Mouse (Mus musculus): Measurements from ENCODE around the gene Mical2.

Mical2 gene

GRCm38 (mm10) chr7:112416058-112416526 lies 190.4 kb downstream of the Mical2 start:
- no peak for DNase-seq

GRCm38 (mm10) chr7:112416730-112417513 lies 191.3 kb downstream of the Mical2 start:
- no peak for DNase-seq

GRCm38 (mm10) chr7:112417598-112417997 lies 191.9 kb downstream of the Mical2 start:
- no peak for DNase-seq

- no peak for DNase-seq
Measured at GRCm38 (mm10) chr7:112423438-112423837, 197.8 kb downstream of the Mical2 start.

- DNase-seq: no peak
Measured at GRCm38 (mm10) chr7:112426811-112427210, 201.2 kb downstream of the Mical2 start.

GRCm38 (mm10) chr7:112427357-112428157 lies 201.9 kb downstream of the Mical2 start, which contains the start of gene Parva:
TSS of gene Parva (plus strand) at chr7:112427505.
- DNase-seq: peak; percentile 58

GRCm38 (mm10) chr7:112428158-112428535 lies 202.5 kb downstream of the Mical2 start:
- peak; percentile 70 for DNase-seq

- no peak for DNase-seq
Measured at GRCm38 (mm10) chr7:112439846-112440245, 214.2 kb downstream of the Mical2 start.

- peak; percentile 69 for DNase-seq
Measured at GRCm38 (mm10) chr7:112444152-112444984, 218.7 kb downstream of the Mical2 start.

- DNase-seq: no peak
Measured at GRCm38 (mm10) chr7:112444985-112445367, 219.3 kb downstream of the Mical2 start.

- no peak for DNase-seq
Measured at GRCm38 (mm10) chr7:112446498-112446897, 220.8 kb downstream of the Mical2 start.

- DNase-seq: no peak
Measured at GRCm38 (mm10) chr7:112449954-112450700, 224.5 kb downstream of the Mical2 start.

- DNase-seq: no peak
Measured at GRCm38 (mm10) chr7:112452471-112452870, 226.8 kb downstream of the Mical2 start.

GRCm38 (mm10) chr7:112453805-112454214 lies 228.2 kb downstream of the Mical2 start:
- DNase-seq: no peak

- no peak for DNase-seq
Measured at GRCm38 (mm10) chr7:112454380-112454779, 228.7 kb downstream of the Mical2 start.

- no peak for DNase-seq
Measured at GRCm38 (mm10) chr7:112454951-112455350, 229.3 kb downstream of the Mical2 start.

GRCm38 (mm10) chr7:112455566-112456110 lies 230.0 kb downstream of the Mical2 start:
- no peak for DNase-seq

- no peak for DNase-seq
Measured at GRCm38 (mm10) chr7:112457373-112457772, 231.7 kb downstream of the Mical2 start.

- no peak for DNase-seq
Measured at GRCm38 (mm10) chr7:112457920-112458319, 232.3 kb downstream of the Mical2 start.

GRCm38 (mm10) chr7:112458440-112458839 lies 232.8 kb downstream of the Mical2 start:
- peak; percentile 64 for DNase-seq

Data from cerebellum, adult 11 months (tissue).